Mouse (Mus musculus): ENCODE measurements around the gene Slc35e1. TPM values are rescaled to one million over a fixed set of nuclear protein-coding genes. Genes with fewer than 3 reads are reported as not detected.

The Slc35e1 gene
- total RNA-seq (2012; rRNA removed) (24.4 and 31.7 TPM in 2 replicates), polyA plus RNA-seq (2012; ENCODE audit: insufficient read depth in 1 of 2, insufficient read length in 2 of 2, low read depth in 1 of 2, low replicate concordance in 2 of 2, missing spikeins in 1 of 2) (10 to 100 TPM in 1 of 2 experiments, not detected in 1; 30.4 TPM)

- H3K27me3 ChIP-seq (ENCODE audit: control insufficient read depth in 1 of 2, insufficient read depth in 2 of 2, low read length in 2 of 2) = no peaks in the 10 kb centered on the region
- H3K79me2 ChIP-seq (ENCODE audit: control insufficient read depth, insufficient read depth, low read length, poor library complexity) = peaks cover 20% of the 10 kb centered on the region
- peak; percentile 66 for DNase-seq (ENCODE audit: low read depth, low spot score)
- H3K36me3 ChIP-seq (ENCODE audit: control insufficient read depth in 1 of 2, insufficient read depth in 2 of 2, low read length in 2 of 2) = peaks cover 1 to 9% of the 10 kb centered on the region in 2 experiments; a peak in 3 of 4 replicates
- peak within 1 kb of the TSS; percentile 86 for H3K9ac ChIP-seq (ENCODE audit: control insufficient read depth, low read depth, low read length, poor library complexity, severe bottlenecking)
- H3K9me3 ChIP-seq (replicated peaks; ENCODE audit: insufficient read depth, low read length) = no peaks in the 10 kb centered on the region
- H3K4me3 ChIP-seq (ENCODE audit: control insufficient read depth in 1 of 2, insufficient read depth in 1 of 2, low read depth in 2 of 2, low read length in 2 of 2) = peak within 1 kb of the TSS; percentile 83 to 88
- H3K4me1 ChIP-seq (ENCODE audit: control insufficient read depth in 1 of 2, insufficient read depth in 2 of 2, low read length in 2 of 2) = peaks cover 0 to 12% of the 10 kb centered on the region in 2 experiments; a peak in 2 of 4 replicates
- H3K27ac ChIP-seq (ENCODE audit: control insufficient read depth, low read depth, low read length) = peak within 1 kb of the TSS; percentile 72
- TF ChIP-seq GATA1 (IDR thresholded peaks at IDR 0.05; ENCODE audit: low read depth, low read length) (no peak), ZNF384 (IDR thresholded peaks at IDR 0.05; ENCODE audit: low read depth, low read length) (no peak), USF1 (IDR thresholded peaks at IDR 0.05; ENCODE audit: low read depth, low read length) (no peak), UBTF (IDR thresholded peaks at IDR 0.05; ENCODE audit: borderline replicate concordance, insufficient read depth, low read depth, low read length) (no peak), JUND (IDR thresholded peaks at IDR 0.05; ENCODE audit: low read depth, low read length) (no peak), HCFC1 (IDR thresholded peaks at IDR 0.05; ENCODE audit: low read depth, low read length) (no peak), POLR2A (IDR thresholded peaks at IDR 0.05; ENCODE audit: control insufficient read depth in 1 of 2, insufficient read depth in 1 of 2, low read depth in 1 of 2, low read length in 2 of 2, poor library complexity in 1 of 2) (peak in 1 of 2 experiments; percentile 68; a peak in 2 of 4 replicates), E2F4 (IDR thresholded peaks at IDR 0.05; ENCODE audit: borderline replicate concordance, low read depth, low read length) (no peak), KAT2A (conservative IDR thresholded peaks at IDR 0.05; ENCODE audit: low read depth, low read length) (no peak), ZC3H11A (IDR thresholded peaks at IDR 0.05; ENCODE audit: low read depth, low read length) (no peak), CTCF (IDR thresholded peaks at IDR 0.05 in 2 of 3, conservative IDR thresholded peaks at IDR 0.05 in 1 of 3; ENCODE audit: control insufficient read depth in 1 of 3, insufficient read depth in 1 of 3, low read depth in 2 of 3, low read length in 3 of 3, poor library complexity in 1 of 3, severe bottlenecking in 1 of 3) (no peak), MAZ (IDR thresholded peaks at IDR 0.05; ENCODE audit: low read depth, low read length) (no peak), RAD21 (IDR thresholded peaks at IDR 0.05; ENCODE audit: low read depth, low read length) (no peak), BHLHE40 (IDR thresholded peaks at IDR 0.05; ENCODE audit: borderline replicate concordance, low read depth, low read length) (no peak), GABPA (IDR thresholded peaks at IDR 0.05; ENCODE audit: low read depth, low read length) (no peak), POLR2AphosphoS5 (IDR thresholded peaks at IDR 0.05; ENCODE audit: borderline replicate concordance, low read depth, low read length) (no peak), USF2 (IDR thresholded peaks at IDR 0.05; ENCODE audit: borderline replicate concordance in 1 of 2, insufficient read depth in 1 of 2, low read depth in 1 of 2, low read length in 2 of 2) (no peak), MEF2A (IDR thresholded peaks at IDR 0.05; ENCODE audit: extremely low read depth, insufficient replicate concordance, low read depth, low read length, poor library complexity, severe bottlenecking) (0 out of 2 replicates have a peak, but pooled peaks have one; percentile 13), POLR2AphosphoS2 (IDR thresholded peaks at IDR 0.05; ENCODE audit: low read length) (no peak), TAL1 (IDR thresholded peaks at IDR 0.05; ENCODE audit: low read length) (no peak), ZMIZ1 (IDR thresholded peaks at IDR 0.05; ENCODE audit: low read depth, low read length) (no peak), MAX (IDR thresholded peaks at IDR 0.05; ENCODE audit: low read length) (0 out of 2 replicates have a peak, but pooled peaks have one; percentile 6), NELFE (IDR thresholded peaks at IDR 0.05; ENCODE audit: low read depth, low read length) (no peak), MYC (IDR thresholded peaks at IDR 0.05; ENCODE audit: low read depth, low read length) (no peak), SIN3A (IDR thresholded peaks at IDR 0.05; ENCODE audit: low read length) (no peak), ETS1 (IDR thresholded peaks at IDR 0.05; ENCODE audit: low read depth, low read length) (no peak), CHD2 (IDR thresholded peaks at IDR 0.05; ENCODE audit: low read length) (no peak), MAFK (IDR thresholded peaks at IDR 0.05; ENCODE audit: borderline replicate concordance, low read depth, low read length) (no peak), MXI1 (IDR thresholded peaks at IDR 0.05; ENCODE audit: low read depth, low read length) (no peak), SMC3 (IDR thresholded peaks at IDR 0.05; ENCODE audit: low read depth, low read length) (no peak), TBP (IDR thresholded peaks at IDR 0.05; ENCODE audit: low read depth, low read length) (no peak), ZKSCAN1 (IDR thresholded peaks at IDR 0.05; ENCODE audit: low read depth, low read length) (no peak), TCF12 (IDR thresholded peaks at IDR 0.05; ENCODE audit: low read depth, low read length) (no peak), CHD1 (IDR thresholded peaks at IDR 0.05; ENCODE audit: low read depth, low read length) (no peak), EP300 (IDR thresholded peaks at IDR 0.05; ENCODE audit: low read depth in 1 of 2, low read length in 2 of 2) (no peak)
These were observed at the start of gene Slc35e1 for GRCm38 (mm10) chr8:72491680-72492621. Gene Slc35e1, minus strand, starts transcription at chr8:72492614.

Data from MEL (cell line).